Mouse (Mus musculus): ENCODE results near the gene Shox2. TPM values are rescaled to one million over a fixed set of nuclear protein-coding genes. Genes with fewer than 3 reads are reported as not detected.
A peak's percentile ranks its signal among the peaks of the same experiment; 100 is the strongest.

Shox2 gene
- total and polyA plus RNA-seq, 3 experiments: 1.1 to 1.7 (median 1.3) TPM

DNA sequence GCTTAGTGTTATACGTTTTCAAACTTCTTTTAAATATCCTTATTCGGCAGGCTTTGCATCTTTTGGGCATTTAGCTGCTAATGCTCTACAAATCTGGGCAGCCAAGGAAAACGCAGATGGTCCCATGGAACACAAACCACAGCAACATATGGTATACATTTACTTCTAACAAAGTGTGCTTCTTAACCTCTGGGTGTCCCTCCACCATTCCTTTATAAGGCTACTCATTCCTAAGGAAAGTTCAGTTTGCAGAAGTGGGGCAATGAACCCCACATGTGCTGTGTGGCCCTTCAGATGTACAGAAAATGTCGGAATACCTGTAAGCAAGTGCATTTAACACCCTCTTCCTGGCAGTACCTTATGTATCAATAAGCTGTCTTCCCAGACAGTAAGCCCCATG is 14.1 kb downstream of the Shox2 start:
- H3K27me3 ChIP-seq (replicated peaks): no peaks in the 10 kb centered on the region
- no peak overlapping the region for H3K4me3 ChIP-seq (replicated peaks in 1 of 3; ENCODE audit: low read depth in 2 of 3, low read length in 2 of 3, poor library complexity in 1 of 3)
- no peaks in the 10 kb centered on the region for H3K36me3 ChIP-seq (replicated peaks in 1 of 2; ENCODE audit: control insufficient read depth in 1 of 2, insufficient read depth in 1 of 2, low read length in 1 of 2)
- no peak for DNase-seq (ENCODE audit: extremely low read depth)
- TF ChIP-seq TBP (conservative IDR thresholded peaks at IDR 0.05; ENCODE audit: low read depth, low read length) (no peak), TCF12 (IDR thresholded peaks at IDR 0.05; ENCODE audit: low read depth, low read length) (no peak), ZNF384 (IDR thresholded peaks at IDR 0.05; ENCODE audit: low read depth, low read length) (no peak), POLR2A (IDR thresholded peaks at IDR 0.05; ENCODE audit: low read depth, low read length) (no peak), CTCF (conservative IDR thresholded peaks at IDR 0.05 in 1 of 2, IDR thresholded peaks at IDR 0.05 in 1 of 2; ENCODE audit: low read depth in 2 of 2, low read length in 2 of 2) (no peak), MAZ (IDR thresholded peaks at IDR 0.05; ENCODE audit: low read depth, low read length) (no peak), CHD1 (IDR thresholded peaks at IDR 0.05; ENCODE audit: low read depth, low read length) (no peak), SIN3A (IDR thresholded peaks at IDR 0.05; ENCODE audit: low read length) (no peak), ETS1 (conservative IDR thresholded peaks at IDR 0.05; ENCODE audit: low read depth, low read length) (no peak)
- H3K4me1 ChIP-seq (ENCODE audit: control insufficient read depth in 1 of 2, insufficient read depth in 2 of 2): no peaks in the 10 kb centered on the region
- H3K27ac ChIP-seq (ENCODE audit: insufficient read depth, low read depth): no peak overlapping the region
- no peak overlapping the region for H3K9ac ChIP-seq (ENCODE audit: insufficient read depth, low read depth)
- no peaks in the 10 kb centered on the region for H3K79me2 ChIP-seq (replicated peaks; ENCODE audit: control insufficient read depth, extremely low read depth, insufficient read depth, poor library complexity, severe bottlenecking)
- dilution Hi-C loops (cut with MboI; ENCODE audit: extremely low pct_ligation_motif_present, extremely low pct_unique_long_range_greater_than_20kb, low sequenced_read_pairs) (no loop called here), in situ Hi-C loops (cut with MboI; ENCODE audit: low pct_ligation_motif_present, low pct_unique_long_range_greater_than_20kb, low sequenced_read_pairs) (no loop called here)
- no peak overlapping the region for H3K4me2 ChIP-seq (ENCODE audit: insufficient read depth, low read depth, poor library complexity, severe bottlenecking)
- no peaks in the 10 kb centered on the region for H3K9me3 ChIP-seq (replicated peaks; ENCODE audit: low read length)

DNA sequence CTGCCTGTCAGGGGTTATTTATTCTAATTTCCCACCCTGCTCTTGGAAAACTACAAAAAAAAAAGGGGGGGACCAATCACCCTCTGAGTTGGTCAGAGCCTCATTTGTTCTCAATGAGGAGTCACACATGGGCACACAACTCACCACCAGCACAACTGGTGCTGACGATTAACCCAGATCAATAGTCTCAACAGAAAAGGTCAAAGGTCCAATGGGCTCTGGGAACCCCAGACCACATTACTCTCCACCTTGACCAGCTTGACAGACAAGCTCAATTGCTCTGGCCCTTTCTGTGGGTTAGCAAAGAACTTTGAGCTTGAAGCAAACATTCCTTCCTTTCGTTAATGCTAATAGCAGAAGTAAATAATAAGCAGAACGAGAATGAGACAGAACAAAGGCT is 16.7 kb downstream of the Shox2 start:
- Histone ChIP-seq H3K27me3 (replicated peaks) (no peaks in the 10 kb centered on the region), H3K36me3 (replicated peaks in 1 of 2; ENCODE audit: control insufficient read depth in 1 of 2, insufficient read depth in 1 of 2, low read length in 1 of 2) (no peaks in the 10 kb centered on the region), H3K4me1 (ENCODE audit: control insufficient read depth in 1 of 2, insufficient read depth in 2 of 2) (peaks cover 0 to 3% of the 10 kb centered on the region in 2 experiments; a peak in 2 of 4 replicates), H3K79me2 (replicated peaks; ENCODE audit: control insufficient read depth, extremely low read depth, insufficient read depth, poor library complexity, severe bottlenecking) (0 out of 2 replicates have a peak, but pooled peaks cover 3% of the 10 kb centered on the region), H3K9ac (ENCODE audit: insufficient read depth, low read depth) (no peak overlapping the region), H3K27ac (ENCODE audit: insufficient read depth, low read depth) (no peak overlapping the region), H3K9me3 (replicated peaks; ENCODE audit: low read length) (no peaks in the 10 kb centered on the region), H3K4me2 (ENCODE audit: insufficient read depth, low read depth, poor library complexity, severe bottlenecking) (no peak overlapping the region), H3K4me3 (replicated peaks in 1 of 3; ENCODE audit: low read depth in 2 of 3, low read length in 2 of 3, poor library complexity in 1 of 3) (no peak overlapping the region)
- no peak for TF ChIP-seq POLR2A (IDR thresholded peaks at IDR 0.05; ENCODE audit: low read depth, low read length)
- in situ Hi-C loops (cut with MboI; ENCODE audit: low pct_ligation_motif_present, low pct_unique_long_range_greater_than_20kb, low sequenced_read_pairs): no loop called here
- no peak for DNase-seq (ENCODE audit: extremely low read depth)
- dilution Hi-C loops (cut with MboI; ENCODE audit: extremely low pct_ligation_motif_present, extremely low pct_unique_long_range_greater_than_20kb, low sequenced_read_pairs): no loop called here

DNA sequence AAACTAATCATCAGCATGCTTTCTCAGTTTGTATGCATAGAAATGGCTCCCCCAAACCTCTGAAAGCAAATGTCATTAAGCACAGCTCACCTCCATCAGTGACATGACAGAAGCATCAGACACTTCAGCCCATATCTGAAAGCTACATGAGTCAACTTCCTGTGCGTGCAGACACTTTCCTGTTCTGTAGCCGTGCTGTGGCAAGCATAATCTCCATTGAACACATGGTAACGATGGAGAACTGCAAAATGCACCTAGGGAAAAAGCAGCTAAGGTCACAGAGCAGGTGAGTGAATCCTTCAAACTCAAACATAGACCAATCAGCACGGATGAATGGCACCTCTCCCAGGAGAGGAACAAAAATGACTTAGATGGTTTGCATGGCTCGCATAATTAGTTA is 21.6 kb downstream of the Shox2 start:
- H3K4me1 ChIP-seq (ENCODE audit: control insufficient read depth in 1 of 2, insufficient read depth in 2 of 2): peaks cover 0 to 4% of the 10 kb centered on the region in 2 experiments; a peak in 2 of 4 replicates
- 0 out of 2 replicates have a peak, but pooled peaks cover 3% of the 10 kb centered on the region for H3K79me2 ChIP-seq (replicated peaks; ENCODE audit: control insufficient read depth, extremely low read depth, insufficient read depth, poor library complexity, severe bottlenecking)
- H3K27me3 ChIP-seq (replicated peaks): no peaks in the 10 kb centered on the region
- H3K9me3 ChIP-seq (replicated peaks; ENCODE audit: low read length): no peaks in the 10 kb centered on the region
- in situ Hi-C loops (cut with MboI; ENCODE audit: low pct_ligation_motif_present, low pct_unique_long_range_greater_than_20kb, low sequenced_read_pairs) (no loop called here), dilution Hi-C loops (cut with MboI; ENCODE audit: extremely low pct_ligation_motif_present, extremely low pct_unique_long_range_greater_than_20kb, low sequenced_read_pairs) (no loop called here)
- H3K4me2 ChIP-seq (ENCODE audit: insufficient read depth, low read depth, poor library complexity, severe bottlenecking): peak overlapping the region; percentile 50
- H3K36me3 ChIP-seq (replicated peaks in 1 of 2; ENCODE audit: control insufficient read depth in 1 of 2, insufficient read depth in 1 of 2, low read length in 1 of 2): no peaks in the 10 kb centered on the region
- H3K9ac ChIP-seq (ENCODE audit: insufficient read depth, low read depth): peak overlapping the region; percentile 53; the same call in 1 of the 2 replicates
- H3K4me3 ChIP-seq (replicated peaks in 1 of 3; ENCODE audit: low read depth in 2 of 3, low read length in 2 of 3, poor library complexity in 1 of 3): peak overlapping the region in 2 of 3 experiments; percentile 41 to 62
- peak; percentile 19 for DNase-seq (ENCODE audit: extremely low read depth)
- TF ChIP-seq MXI1 (IDR thresholded peaks at IDR 0.05; ENCODE audit: low read depth, low read length) (0 out of 2 replicates have a peak, but pooled peaks have one; percentile 31), MYC (IDR thresholded peaks at IDR 0.05; ENCODE audit: low read depth, low read length) (peak; percentile 94), BHLHE40 (IDR thresholded peaks at IDR 0.05; ENCODE audit: low read depth, low read length) (no peak), SMC3 (IDR thresholded peaks at IDR 0.05; ENCODE audit: low read depth, low read length) (no peak), MAX (IDR thresholded peaks at IDR 0.05; ENCODE audit: low read length) (peak; percentile 40; the same call in 1 of the 2 replicates), MEF2A (IDR thresholded peaks at IDR 0.05; ENCODE audit: borderline replicate concordance, low read depth, low read length) (no peak; the same call in 1 of the 2 replicates), CTCF (conservative IDR thresholded peaks at IDR 0.05 in 1 of 2, IDR thresholded peaks at IDR 0.05 in 1 of 2; ENCODE audit: low read depth in 2 of 2, low read length in 2 of 2) (no peak), ELF1 (IDR thresholded peaks at IDR 0.05; ENCODE audit: low read depth, low read length) (no peak), POLR2A (IDR thresholded peaks at IDR 0.05; ENCODE audit: low read depth, low read length) (peak; percentile 51), MAFK (IDR thresholded peaks at IDR 0.05; ENCODE audit: insufficient replicate concordance, low read length) (no peak), TBP (conservative IDR thresholded peaks at IDR 0.05; ENCODE audit: low read depth, low read length) (peak; percentile 53; the same call in 1 of the 2 replicates), ZMIZ1 (IDR thresholded peaks at IDR 0.05; ENCODE audit: low read depth, low read length) (no peak), TCF12 (IDR thresholded peaks at IDR 0.05; ENCODE audit: low read depth, low read length) (0 out of 2 replicates have a peak, but pooled peaks have one; percentile 21), JUN (IDR thresholded peaks at IDR 0.05; ENCODE audit: insufficient read depth, low read depth, low read length) (no peak; the same call in 1 of the 2 replicates), SIN3A (IDR thresholded peaks at IDR 0.05; ENCODE audit: low read length) (0 out of 2 replicates have a peak, but pooled peaks have one; percentile 17), EP300 (IDR thresholded peaks at IDR 0.05; ENCODE audit: low read length) (no peak), E2F4 (IDR thresholded peaks at IDR 0.05; ENCODE audit: insufficient replicate concordance, low read depth, low read length) (no peak), ZKSCAN1 (IDR thresholded peaks at IDR 0.05; ENCODE audit: borderline replicate concordance, low read depth, low read length) (no peak)
- no peak overlapping the region for H3K27ac ChIP-seq (ENCODE audit: insufficient read depth, low read depth)
